Mouse (Mus musculus): ENCODE results near the gene Resf1.
"Not testable (repeated sequence)": the region's sequence is repeated elsewhere in the genome, so short reads cannot be mapped to it uniquely, and the experiment has no call there.

Resf1 gene

DNA sequence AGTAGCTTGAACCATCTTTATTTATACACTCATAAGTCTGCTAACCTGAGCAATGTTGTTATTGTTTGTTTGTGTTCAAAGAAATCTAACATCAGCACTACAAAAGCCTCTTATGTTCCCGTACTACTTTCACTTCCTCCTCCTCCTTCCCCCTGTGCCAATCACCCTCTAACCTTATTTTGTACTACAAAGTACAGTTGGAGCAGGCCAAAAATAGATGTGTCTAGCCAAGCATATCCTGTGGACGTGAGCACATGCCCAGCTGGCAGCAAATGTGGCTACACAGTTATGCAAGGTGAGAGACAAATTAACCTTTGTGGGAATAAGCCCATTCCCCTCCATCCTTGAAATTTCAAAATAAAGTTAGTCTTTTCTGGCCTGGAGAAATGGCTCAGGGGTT is 34.6 kb downstream of the Resf1 start:
- no peak for DNase-seq (ENCODE audit: inconsistent age in 2 of 2, low spot score in 1 of 2)

DNA sequence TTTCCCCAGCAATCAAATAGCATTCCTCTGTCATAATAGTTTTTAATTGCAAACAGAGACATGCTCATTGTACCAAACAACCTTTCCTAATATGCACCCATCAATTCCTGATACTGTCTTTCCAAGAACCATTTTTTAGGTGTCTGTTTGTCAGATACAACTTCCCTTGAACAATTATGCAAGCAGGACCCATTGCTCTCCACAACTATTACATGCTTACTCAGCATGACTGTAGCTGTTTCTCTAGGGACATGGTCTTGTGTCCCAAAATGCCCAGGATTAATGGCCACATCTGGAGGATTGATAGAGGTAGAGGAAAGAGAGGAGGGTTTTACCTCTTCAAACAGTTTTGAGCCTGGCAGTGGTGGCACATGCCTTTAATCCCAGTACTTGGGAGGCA is 35.2 kb downstream of the Resf1 start:
- DNase-seq (ENCODE audit: inconsistent age in 2 of 2, low spot score in 1 of 2): no peak

- not testable (repeated sequence) for DNase-seq (ENCODE audit: inconsistent age in 2 of 2, low spot score in 1 of 2)
Observed at GRCm38 (mm10) chr6:149348211-149348610, 39.0 kb downstream of the Resf1 start.

- no peak for DNase-seq (ENCODE audit: inconsistent age in 2 of 2, low spot score in 1 of 2)
Observed at GRCm38 (mm10) chr6:149354826-149355495, 45.7 kb downstream of the Resf1 start.

GRCm38 (mm10) chr6:149355799-149356198 is 46.6 kb downstream of the Resf1 start:
- DNase-seq (ENCODE audit: inconsistent age in 2 of 2, low spot score in 1 of 2): not testable (repeated sequence)

DNA sequence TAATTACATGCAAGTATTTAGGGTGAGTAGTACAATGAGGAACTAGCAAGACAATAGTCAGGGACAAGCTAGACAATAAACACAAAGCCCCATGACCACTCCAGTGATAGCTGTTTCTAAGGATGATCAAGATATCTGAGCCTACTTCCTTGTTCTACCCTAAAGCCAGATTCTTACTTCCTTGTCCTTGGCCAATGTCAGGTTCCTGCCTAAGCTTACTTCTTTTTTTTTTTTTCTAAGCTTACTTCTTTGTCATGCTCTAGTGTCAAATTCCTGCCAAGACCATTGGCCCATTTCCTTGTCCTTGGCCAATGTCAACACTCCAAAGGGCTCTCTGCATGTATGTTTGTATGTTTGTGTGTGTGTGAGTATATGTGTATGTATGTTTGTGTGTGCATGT is 47.9 kb downstream of the Resf1 start:
- no peak for DNase-seq (ENCODE audit: inconsistent age in 2 of 2, low spot score in 1 of 2)

GRCm38 (mm10) chr6:149362533-149362932 is 53.3 kb downstream of the Resf1 start:
- not testable (repeated sequence) for DNase-seq (ENCODE audit: inconsistent age in 2 of 2, low spot score in 1 of 2)

GRCm38 (mm10) chr6:149365975-149366374 is 56.8 kb downstream of the Resf1 start:
- not testable (repeated sequence) for DNase-seq (ENCODE audit: inconsistent age in 2 of 2, low spot score in 1 of 2)

DNA sequence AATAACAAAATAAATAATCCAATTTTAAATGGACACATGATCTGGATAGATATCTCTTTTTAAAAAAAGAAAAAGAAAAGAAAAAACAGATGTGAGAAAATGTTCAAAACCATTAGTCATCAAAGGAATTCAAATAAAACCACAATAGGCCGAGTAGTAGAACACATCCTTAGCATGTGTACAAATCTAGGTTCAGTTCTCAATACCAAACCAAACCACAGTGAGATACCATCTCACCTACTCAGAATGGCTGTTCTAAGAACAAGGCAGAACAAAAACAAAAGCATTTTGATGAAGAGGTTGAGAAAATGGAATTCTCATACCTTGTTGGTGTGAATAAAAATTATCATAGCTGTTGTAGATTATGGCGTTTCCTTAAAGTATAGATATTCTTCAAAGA is 57.2 kb downstream of the Resf1 start:
- no peak for DNase-seq (ENCODE audit: inconsistent age in 2 of 2, low spot score in 1 of 2)

DNA sequence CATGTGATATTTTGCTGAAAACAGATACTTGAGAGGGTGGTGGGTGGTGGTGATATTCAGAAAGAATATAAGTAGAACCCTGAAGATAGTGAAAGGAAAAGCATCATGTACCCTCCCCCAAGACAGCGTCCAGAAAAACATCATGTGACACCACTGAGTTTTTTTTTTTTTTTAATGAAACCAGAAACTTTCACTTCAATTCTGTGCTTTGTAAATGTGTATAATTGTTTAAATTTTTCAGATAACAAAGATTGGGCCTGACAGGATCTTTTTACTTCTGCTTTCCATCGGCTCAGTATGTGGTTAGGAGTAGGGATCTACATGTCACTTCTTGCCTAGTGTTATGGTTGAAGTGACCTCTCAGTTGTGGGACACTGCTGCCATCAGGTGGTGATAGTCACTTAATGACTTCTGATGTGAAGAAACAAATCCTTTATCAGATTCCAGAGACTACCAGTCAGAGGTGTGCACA is 65.8 kb downstream of the Resf1 start:
- DNase-seq (ENCODE audit: inconsistent age in 2 of 2, low spot score in 1 of 2): peak; percentile 76 to 93

- DNase-seq (ENCODE audit: inconsistent age in 2 of 2, low spot score in 1 of 2): no peak
Observed at GRCm38 (mm10) chr6:149383531-149383930, 74.3 kb downstream of the Resf1 start.

All from adrenal gland, adult (tissue).